Mouse (Mus musculus) midbrain, postnatal 0 days (tissue): ENCODE measurements at regions not wholly inside any gene's neighbourhood (a gene's known extent, or its start where the extent isn't known, plus 50 kb on each side); places are given as distances from the start of the nearest gene placed in this dataset.

ENCODE experiments used
- ATAC-seq: fragments of 200-750 bp; cut with Nextera tagmentation; 2 replicates; pipeline ENCODE4 v1.8.0; 2017; ENCODE audit warnings: moderate number of reproducible peaks, mild to moderate bottlenecking, moderate TSS enrichment, moderate library complexity; ENCODE audit not compliant: low FRiP score
- DNase-seq: peaks from one replicate; pipeline ENCODE4 v3.0.0-alpha.2; 2015; ENCODE audit warnings: low spot score
- H3K27ac ChIP-seq: fragments of 300-500 bp; sonication (generic); 2 replicates; pipeline ENCODE4 v1.5.1; 2014; ENCODE audit warnings: low read depth, mild to moderate bottlenecking, low read length, mixed read lengths
- H3K27me3 ChIP-seq: fragments of 300-500 bp; sonication (generic); 2 replicates; pipeline ENCODE4 v1.6.1; 2014; ENCODE audit warnings: low read length, control low read depth, mixed read lengths; ENCODE audit not compliant: insufficient read depth
- H3K36me3 ChIP-seq: fragments of 300-500 bp; sonication (generic); 2 replicates; pipeline ENCODE4 v1.6.1; 2014; ENCODE audit warnings: low read length, control low read depth, mixed read lengths; ENCODE audit not compliant: insufficient read depth
- H3K4me1 ChIP-seq: fragments of 300-500 bp; sonication (generic); 2 replicates; pipeline ENCODE4 v1.6.1; 2014; ENCODE audit warnings: mild to moderate bottlenecking, control low read depth, antibody characterized with exemption, low read length, mixed read lengths; ENCODE audit not compliant: insufficient read depth
- H3K4me2 ChIP-seq: fragments of 300-500 bp; sonication (generic); 2 replicates; pipeline ENCODE4 v1.6.1; 2014; ENCODE audit warnings: low read depth, mild to moderate bottlenecking, low read length, mixed read lengths; ENCODE audit not compliant: poor library complexity, severe bottlenecking
- H3K4me3 ChIP-seq: fragments of 300-500 bp; sonication (generic); 2 replicates; pipeline ENCODE4 v1.5.1; 2014; ENCODE audit warnings: low read depth, mild to moderate bottlenecking, low read length, moderate library complexity
- H3K9ac ChIP-seq: fragments of 300-500 bp; sonication (generic); replicated peaks from 2 replicates; pipeline ENCODE4 v1.6.1; 2014; ENCODE audit warnings: mild to moderate bottlenecking, low read length, moderate library complexity, mixed read lengths; ENCODE audit not compliant: poor library complexity, severe bottlenecking
- H3K9me3 ChIP-seq: fragments of 300-500 bp; sonication (generic); 2 replicates; pipeline ENCODE4 v1.6.1; 2016; ENCODE audit warnings: low read length, control low read depth
- CTCF ChIP-seq: IDR thresholded peaks from 2 replicates; pipeline ENCODE4 v1.5.1; 2016; ENCODE audit warnings: antibody characterized with exemption, mild to moderate bottlenecking
- WGBS: fragments of 180-500 bp; shearing (Covaris S2); extraction: QIAGEN DNeasy Blood & Tissue Kit; methylation state at CpG from one replicate; pipeline ENCODE4 v1.1.7; 2014; 5-methylcytosine and 5-hydroxymethylcytosine counted together

DNA sequence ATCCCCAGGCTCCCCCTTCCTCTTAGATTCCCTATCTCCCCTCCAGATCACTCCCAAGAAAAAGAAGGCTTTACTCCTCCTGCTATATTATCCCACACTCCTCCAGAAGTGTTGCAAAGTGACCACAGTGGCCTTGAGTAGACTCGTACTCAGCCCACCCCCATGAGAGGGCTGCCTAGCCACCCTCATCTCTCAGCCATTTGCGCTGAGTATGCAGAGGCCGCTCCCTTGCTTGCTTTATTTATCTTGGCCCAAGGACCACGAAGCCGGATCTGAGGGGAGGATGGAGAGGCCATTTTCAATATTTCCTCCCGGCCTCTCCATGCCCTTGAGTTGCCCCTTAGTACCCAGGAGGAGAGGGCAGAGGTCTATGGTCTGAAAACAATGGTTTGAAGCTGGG lies 151.9 kb downstream of the Pja1 start:
- Histone ChIP-seq H3K4me3 (no peak overlapping the region), H3K27me3 (0 out of 2 replicates have a peak, but pooled peaks cover 10% of the 10 kb centered on the region), H3K9ac (no peak overlapping the region), H3K36me3 (no peaks in the 10 kb centered on the region), H3K4me2 (no peak overlapping the region), H3K4me1 (no peaks in the 10 kb centered on the region), H3K9me3 (no peaks in the 10 kb centered on the region), H3K27ac (no peak overlapping the region)
- ATAC-seq (no peak), DNase-seq (no peak)
- WGBS = 84% methylated on average over 6 of the region's 6 CpGs
- TF ChIP-seq CTCF = no peak

DNA sequence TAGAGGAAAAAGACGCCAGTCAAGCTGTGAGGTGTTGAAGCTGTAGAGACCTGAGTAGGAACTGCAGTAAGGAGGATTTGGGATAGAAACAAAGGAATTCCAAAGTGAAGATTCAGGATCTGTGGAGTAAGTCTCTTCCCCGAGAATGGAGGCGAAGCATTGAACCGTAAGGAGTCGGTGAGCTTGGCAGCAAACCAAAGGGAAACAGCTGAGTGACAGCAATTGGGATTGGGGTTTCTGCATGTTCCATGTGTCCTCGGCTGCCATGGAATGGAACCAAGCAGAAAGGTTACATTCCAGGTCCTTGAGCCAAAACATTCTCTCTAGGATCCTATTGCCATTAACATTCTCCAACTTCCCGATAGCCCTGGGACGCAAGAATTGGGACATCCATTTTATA lies 152.9 kb downstream of the Pja1 start:
- 79% methylated on average over 8 of the region's 8 CpGs for WGBS
- Histone ChIP-seq H3K9ac (no peak overlapping the region), H3K4me2 (no peak overlapping the region), H3K27me3 (0 out of 2 replicates have a peak, but pooled peaks cover 10% of the 10 kb centered on the region), H3K27ac (no peak overlapping the region), H3K4me1 (no peaks in the 10 kb centered on the region), H3K4me3 (no peak overlapping the region), H3K9me3 (no peaks in the 10 kb centered on the region), H3K36me3 (no peaks in the 10 kb centered on the region)
- no peak for TF ChIP-seq CTCF
- ATAC-seq (no peak), DNase-seq (peak; percentile 33)

- no peaks in the 10 kb centered on the region for H3K36me3 ChIP-seq
- H3K27me3 ChIP-seq = 0 out of 2 replicates have a peak, but pooled peaks cover 10% of the 10 kb centered on the region
- no peak overlapping the region for H3K27ac ChIP-seq
- H3K9ac ChIP-seq = no peak overlapping the region
- H3K4me2 ChIP-seq = no peak overlapping the region
- WGBS = 64% methylated on average over 10 of the region's 10 CpGs
- ATAC-seq (no peak), DNase-seq (no peak)
- no peaks in the 10 kb centered on the region for H3K4me1 ChIP-seq
- H3K4me3 ChIP-seq = no peak overlapping the region
- no peak for TF ChIP-seq CTCF
- H3K9me3 ChIP-seq = no peaks in the 10 kb centered on the region
Observed at GRCm38 (mm10) chrX:99317736-99318135, 153.3 kb downstream of the Pja1 start.

GRCm38 (mm10) chrX:99316410-99317056 lies 154.5 kb downstream of the Pja1 start:
- ATAC-seq (no peak; the same call in 1 of the 2 replicates), DNase-seq (no peak)
- Histone ChIP-seq H3K4me3 (no peak overlapping the region), H3K4me1 (no peaks in the 10 kb centered on the region), H3K9me3 (no peaks in the 10 kb centered on the region), H3K9ac (no peak overlapping the region), H3K27me3 (0 out of 2 replicates have a peak, but pooled peaks cover 10% of the 10 kb centered on the region), H3K27ac (no peak overlapping the region), H3K36me3 (no peaks in the 10 kb centered on the region), H3K4me2 (no peak overlapping the region)
- WGBS = 68% methylated on average over 4 of the region's 4 CpGs
- TF ChIP-seq CTCF = no peak

DNA sequence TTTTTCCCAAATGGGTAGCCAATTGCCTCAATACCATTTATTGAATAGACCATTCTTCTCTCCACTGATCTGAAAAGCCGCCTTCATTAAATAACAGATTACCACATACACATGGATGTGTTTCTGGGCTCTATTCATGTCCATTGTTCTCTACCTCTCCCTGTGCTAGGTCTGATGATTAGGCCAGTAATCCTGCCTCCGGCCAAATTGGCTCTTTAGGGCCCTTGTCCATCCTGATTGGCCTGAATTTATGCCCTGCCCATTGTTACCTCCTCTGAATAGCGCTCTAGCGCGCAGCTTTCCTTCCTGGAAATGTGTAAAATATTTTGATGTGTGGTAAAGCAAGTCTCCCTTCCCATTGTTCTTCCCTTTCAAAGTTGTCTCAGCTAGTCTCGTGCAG lies 163.2 kb downstream of the Efnb1 start:
- 33% methylated on average over 6 of the region's 6 CpGs for WGBS
- Histone ChIP-seq H3K36me3 (no peaks in the 10 kb centered on the region), H3K27ac (no peak overlapping the region), H3K9me3 (no peaks in the 10 kb centered on the region), H3K4me2 (no peak overlapping the region), H3K9ac (no peak overlapping the region), H3K4me3 (no peak overlapping the region), H3K4me1 (no peaks in the 10 kb centered on the region), H3K27me3 (peaks cover 9% of the 10 kb centered on the region; the same call in 1 of the 2 replicates)
- TF ChIP-seq CTCF = no peak
- DNase-seq (no peak), ATAC-seq (no peak)

GRCm38 (mm10) chrX:99294726-99295125 lies 158.8 kb downstream of the Efnb1 start:
- Histone ChIP-seq H3K4me1 (no peaks in the 10 kb centered on the region), H3K27me3 (peaks cover 7% of the 10 kb centered on the region; the same call in 1 of the 2 replicates), H3K9me3 (no peaks in the 10 kb centered on the region), H3K36me3 (no peaks in the 10 kb centered on the region), H3K27ac (no peak overlapping the region), H3K4me2 (no peak overlapping the region), H3K4me3 (no peak overlapping the region), H3K9ac (no peak overlapping the region)
- TF ChIP-seq CTCF = no peak
- DNase-seq (no peak), ATAC-seq (no peak)
- WGBS = 69% methylated on average over 8 of the region's 8 CpGs
